Mouse (Mus musculus) thymus, postnatal 14 days (tissue): ENCODE measurements around the gene Olfr1487.
"Not testable (repeated sequence)": the region's sequence is repeated elsewhere in the genome, so short reads cannot be mapped to it uniquely, and the experiment has no call there.

Experiments
- DNase-seq: peaks from one replicate; pipeline ENCODE4 v3.0.0; 2021

Gene Olfr1487

GRCm38 (mm10) chr19:13617075-13617474 is at the start of gene Olfr1487:
Gene Olfr1487, plus strand, starts transcription at chr19:13617375.
- not testable (repeated sequence) for DNase-seq

- DNase-seq: no peak
Measured at GRCm38 (mm10) chr19:13583211-13583610, 34.0 kb upstream of the Olfr1487 start, which contains the start of gene Olfr1484. Gene Olfr1484, plus strand, starts transcription at chr19:13583511.

- no peak for DNase-seq
Measured at GRCm38 (mm10) chr19:13631321-13631720, 14.1 kb downstream of the Olfr1487 start, which contains the start of gene Olfr1489. Gene Olfr1489, plus strand, starts transcription at chr19:13631621.

- no peak for DNase-seq
Measured at GRCm38 (mm10) chr19:13650791-13651190, 33.6 kb downstream of the Olfr1487 start, which contains the start of gene Olfr1490. Gene Olfr1490, plus strand, starts transcription at chr19:13651091.
